Mouse (Mus musculus) midbrain, embryonic 16.5 days (tissue): ENCODE measurements at regions not wholly inside any gene's neighbourhood (a gene's known extent, or its start where the extent isn't known, plus 50 kb on each side); places are given as distances from the start of the nearest gene placed in this dataset.

ENCODE experiments used
- ATAC-seq: fragments of 200-750 bp; cut with Nextera tagmentation; 2 replicates; pipeline ENCODE4 v1.8.0; 2017; ENCODE audit warnings: moderate TSS enrichment
- H3K27ac ChIP-seq: fragments of 300-500 bp; sonication (generic); 2 replicates; pipeline ENCODE4 v1.5.1; 2014; ENCODE audit warnings: mild to moderate bottlenecking, low read length, mixed read lengths
- H3K27me3 ChIP-seq: fragments of 300-500 bp; sonication (generic); 2 replicates; pipeline ENCODE4 v1.6.1; 2014; ENCODE audit warnings: low read depth, low read length, mixed read lengths; ENCODE audit not compliant: control insufficient read depth, insufficient read depth
- H3K36me3 ChIP-seq: fragments of 300-500 bp; sonication (generic); 2 replicates; pipeline ENCODE4 v1.6.1; 2014; ENCODE audit warnings: mild to moderate bottlenecking, low read length, moderate library complexity, mixed read lengths; ENCODE audit not compliant: control insufficient read depth, insufficient read depth
- H3K4me1 ChIP-seq: fragments of 300-500 bp; sonication (generic); 2 replicates; pipeline ENCODE4 v1.6.1; 2014; ENCODE audit warnings: mild to moderate bottlenecking, low read length, mixed read lengths; ENCODE audit not compliant: control insufficient read depth, insufficient read depth
- H3K4me2 ChIP-seq: fragments of 300-500 bp; sonication (generic); 2 replicates; pipeline ENCODE4 v1.6.1; 2014; ENCODE audit warnings: mild to moderate bottlenecking, low read length, mixed read lengths
- H3K4me3 ChIP-seq: fragments of 300-500 bp; sonication (generic); 2 replicates; pipeline ENCODE4 v1.5.1; 2014; ENCODE audit warnings: low read depth, mild to moderate bottlenecking, low read length, moderate library complexity, mixed read lengths
- H3K9ac ChIP-seq: fragments of 300-500 bp; sonication (generic); 2 replicates; pipeline ENCODE4 v1.6.1; 2014; ENCODE audit warnings: low read depth, low read length, mixed read lengths
- H3K9me3 ChIP-seq: fragments of 300-500 bp; sonication (generic); replicated peaks from 2 replicates; pipeline ENCODE4 v1.6.1; 2014; ENCODE audit warnings: mild to moderate bottlenecking, low read length, mixed read lengths; ENCODE audit not compliant: control insufficient read depth, poor library complexity, severe bottlenecking
- WGBS: fragments of 180-500 bp; shearing (Covaris S2); extraction: QIAGEN DNeasy Blood & Tissue Kit; methylation state at CpG from one replicate; pipeline ENCODE4 v1.1.7; 2014; 5-methylcytosine and 5-hydroxymethylcytosine counted together

GRCm38 (mm10) chr3:29768592-29768991 lies 686.8 kb downstream of the Egfem1 start:
- no peak overlapping the region for H3K4me3 ChIP-seq
- no peaks in the 10 kb centered on the region for H3K4me1 ChIP-seq
- ATAC-seq, result no peak
- no peaks in the 10 kb centered on the region for H3K36me3 ChIP-seq
- H3K27ac ChIP-seq, result no peak overlapping the region
- H3K9ac ChIP-seq, result no peak overlapping the region
- WGBS, result 70% methylated on average over 5 of the region's 5 CpGs
- H3K4me2 ChIP-seq, result no peak overlapping the region
- H3K9me3 ChIP-seq, result no peaks in the 10 kb centered on the region
- no peaks in the 10 kb centered on the region for H3K27me3 ChIP-seq

GRCm38 (mm10) chr3:29764021-29764420 lies 682.2 kb downstream of the Egfem1 start:
- H3K4me1 ChIP-seq, result no peaks in the 10 kb centered on the region
- H3K4me3 ChIP-seq, result no peak overlapping the region
- no peak for ATAC-seq
- no peak overlapping the region for H3K9ac ChIP-seq
- WGBS, result 92% methylated on average over 3 of the region's 3 CpGs
- no peaks in the 10 kb centered on the region for H3K9me3 ChIP-seq
- no peak overlapping the region for H3K4me2 ChIP-seq
- H3K36me3 ChIP-seq, result no peaks in the 10 kb centered on the region
- H3K27ac ChIP-seq, result no peak overlapping the region
- H3K27me3 ChIP-seq, result no peaks in the 10 kb centered on the region

- no peak for ATAC-seq
- no peaks in the 10 kb centered on the region for H3K4me1 ChIP-seq
- H3K27ac ChIP-seq, result no peak overlapping the region
- H3K36me3 ChIP-seq, result no peaks in the 10 kb centered on the region
- H3K27me3 ChIP-seq, result no peaks in the 10 kb centered on the region
- H3K4me2 ChIP-seq, result no peak overlapping the region
- H3K9ac ChIP-seq, result no peak overlapping the region
- no peaks in the 10 kb centered on the region for H3K9me3 ChIP-seq
- no peak overlapping the region for H3K4me3 ChIP-seq
- WGBS, result 72% methylated on average over 8 of the region's 8 CpGs
These were observed 676.1 kb downstream of the Egfem1 start for GRCm38 (mm10) chr3:29757821-29758494.
